ENCODE assay signal across 8 mouse cellular contexts in the genomic region with DNA sequence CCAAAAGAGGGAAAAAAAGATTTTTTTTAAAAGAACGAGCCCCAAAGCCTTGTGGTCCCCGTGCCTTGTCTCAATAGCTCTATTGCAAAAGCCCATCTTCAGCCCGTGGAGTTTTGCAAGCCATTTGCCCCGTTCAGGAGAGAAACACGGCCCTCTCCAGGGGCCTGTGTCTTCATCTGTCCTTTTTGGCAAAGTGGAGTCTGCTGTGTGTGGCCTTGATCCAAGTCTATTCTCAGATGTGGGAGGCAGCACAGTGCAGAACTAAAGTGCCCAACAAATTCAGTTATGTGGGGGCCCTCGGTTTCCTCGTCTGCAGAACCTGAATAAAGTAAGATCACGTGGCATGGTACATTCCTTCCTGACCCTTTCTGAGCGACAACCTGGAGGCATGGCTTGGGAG. TPM values are rescaled to one million over a fixed set of nuclear protein-coding genes. Genes with fewer than 3 reads are reported as not detected.
DNase-seq lines count a peak whose midpoint lies in the region; ATAC-seq and TF ChIP-seq lines count a peak whose summit lies in the region.

No protein-coding gene starts in this region.

- no peak overlapping the region for H3K4me2 ChIP-seq in forebrain, postnatal 0 days (ENCODE audit: low read depth)
- H3K4me2 ChIP-seq in forebrain, embryonic 14.5 days (ENCODE audit: low read length), result no peak overlapping the region
- H3K4me2 ChIP-seq in stomach, postnatal 0 days (replicated peaks; ENCODE audit: low read depth), result no peak overlapping the region

- no peaks in the 10 kb centered on the region for H3K27me3 ChIP-seq in forebrain, postnatal 0 days (ENCODE audit: insufficient read depth, low read length)
- no peaks in the 10 kb centered on the region for H3K27me3 ChIP-seq in forebrain, embryonic 14.5 days (replicated peaks; ENCODE audit: control insufficient read depth, insufficient read depth, low read length)
- H3K27me3 ChIP-seq in stomach, postnatal 0 days (ENCODE audit: control insufficient read depth, insufficient read depth, low read length), result no peaks in the 10 kb centered on the region

- no peak overlapping the region for H3K27ac ChIP-seq in forebrain, postnatal 0 days (ENCODE audit: low read depth, low read length)
- H3K27ac ChIP-seq in forebrain, embryonic 14.5 days (ENCODE audit: low read depth, low read length), result no peak overlapping the region
- peak overlapping the region; percentile 25; the same call in 1 of the 2 replicates for H3K27ac ChIP-seq in stomach, postnatal 0 days (replicated peaks)

- no peaks in the 10 kb centered on the region for H3K4me1 ChIP-seq in forebrain, postnatal 0 days (ENCODE audit: insufficient read depth)
- H3K4me1 ChIP-seq in forebrain, embryonic 14.5 days (ENCODE audit: control insufficient read depth, insufficient read depth, low read length), result no peaks in the 10 kb centered on the region
- H3K4me1 ChIP-seq in stomach, postnatal 0 days (replicated peaks; ENCODE audit: control insufficient read depth, insufficient read depth), result 0 out of 2 replicates have a peak, but pooled peaks cover 2% of the 10 kb centered on the region

- H3K9me3 ChIP-seq in forebrain, postnatal 0 days (ENCODE audit: low read length), result no peaks in the 10 kb centered on the region
- no peaks in the 10 kb centered on the region for H3K9me3 ChIP-seq in forebrain, embryonic 14.5 days (replicated peaks; ENCODE audit: control insufficient read depth, low read length)
- no peaks in the 10 kb centered on the region for H3K9me3 ChIP-seq in stomach, postnatal 0 days (ENCODE audit: control insufficient read depth, low read length)

- H3K9ac ChIP-seq in forebrain, postnatal 0 days, result no peak overlapping the region
- H3K9ac ChIP-seq in forebrain, embryonic 14.5 days (ENCODE audit: low read length), result no peak overlapping the region
- H3K9ac ChIP-seq in stomach, postnatal 0 days (ENCODE audit: low read length), result no peak overlapping the region

- H3K4me3 ChIP-seq in forebrain, postnatal 0 days (ENCODE audit: low read depth, low read length), result no peak overlapping the region
- H3K4me3 ChIP-seq in forebrain, embryonic 14.5 days (ENCODE audit: low read depth, low read length), result no peak overlapping the region
- no peak overlapping the region for H3K4me3 ChIP-seq in stomach, postnatal 0 days (ENCODE audit: low read depth, low read length)

- no peak; the same call in 1 of the 2 replicates for ATAC-seq in forebrain, postnatal 0 days
- no peak for ATAC-seq in forebrain, embryonic 14.5 days
- no peak for ATAC-seq in stomach, postnatal 0 days (ENCODE audit: low FRiP score, low TSS enrichment)

- no peak for TF ChIP-seq CTCF in forebrain, postnatal 0 days (IDR thresholded peaks at IDR 0.05; ENCODE audit: low read depth)
- TF ChIP-seq CTCF in stomach, postnatal 0 days (IDR thresholded peaks at IDR 0.05; ENCODE audit: low read depth), result no peak

- 54% methylated on average over 9 of the region's 9 CpGs for WGBS in forebrain, postnatal 0 days
- 68% methylated on average over 9 of the region's 9 CpGs for WGBS in forebrain, embryonic 14.5 days
- 62% methylated on average over 9 of the region's 9 CpGs for WGBS in stomach, postnatal 0 days

- intact Hi-C loops in heart, postnatal 25 days (cut with DNase I), result no loop called here

- no peaks in the 10 kb centered on the region for H3K36me3 ChIP-seq in forebrain, postnatal 0 days (ENCODE audit: insufficient read depth)
- H3K36me3 ChIP-seq in forebrain, embryonic 14.5 days (ENCODE audit: control insufficient read depth, insufficient read depth, low read length), result no peaks in the 10 kb centered on the region
- H3K36me3 ChIP-seq in stomach, postnatal 0 days (ENCODE audit: control insufficient read depth, insufficient read depth, low read length), result no peaks in the 10 kb centered on the region

- peak; percentile 20 for DNase-seq in forebrain, postnatal 0 days
- DNase-seq in forebrain, embryonic 14.5 days (ENCODE audit: low spot score), result no peak
- DNase-seq in ovary, postnatal 36 days (ENCODE audit: low spot score), result peak; percentile 31
- DNase-seq in ovary, postnatal 10 days (ENCODE audit: low spot score), result no peak
- DNase-seq in heart, postnatal 25 days (ENCODE audit: low spot score), result peak; percentile 31
- DNase-seq in stomach, postnatal 0 days (ENCODE audit: low spot score), result no peak
- DNase-seq in natural killer cell, adult 2 months (ENCODE audit: low spot score in 2 of 2), result no peak
- DNase-seq in embryo, embryonic 11 days, result no peak

- TF ChIP-seq EP300 in stomach, postnatal 0 days (optimal IDR thresholded peaks at IDR 0.05), result no peak

RNA-seq across cellular contexts. Expression of a gene that starts 21.3 kb away (rescaled TPM):
- 31.5 and 33.7 TPM in 2 replicates for total RNA-seq in forebrain, postnatal 0 days (2014; rRNA removed)
- polyA plus RNA-seq in forebrain, postnatal 0 days (2015; fragmentation: Nextera tagmentation; extraction: Ambion mirVana), result 34.4 and 35.6 TPM in 2 replicates
- 40.9 and 45.8 TPM in 2 replicates for polyA plus RNA-seq in forebrain, embryonic 14.5 days (2014; fragmentation: Nextera tagmentation; extraction: Ambion mirVana)
- total RNA-seq in heart, postnatal 25 days (2021), result 1 to 10 TPM; 6.2 to 8.3 TPM
- polyA plus RNA-seq in stomach, postnatal 0 days (2015; fragmentation: Nextera tagmentation; extraction: Ambion mirVana), result 10.0 and 11.1 TPM in 2 replicates

Comparison
In these comparisons a context has a peak if more than half of its experiments do, and no peak if none do; other contexts are left out.
1. DNase-seq: peak in forebrain, postnatal 0 days (single experiment), ovary, postnatal 36 days (single experiment) and heart, postnatal 25 days (single experiment); none in forebrain, embryonic 14.5 days (single experiment), ovary, postnatal 10 days (single experiment), stomach, postnatal 0 days (single experiment), natural killer cell, adult 2 months (0 of 2) and embryo, embryonic 11 days (single experiment).